Mouse (Mus musculus) limb, embryonic 11.5 days (tissue): ENCODE results near the gene Med31. TPM values are rescaled to one million over a fixed set of nuclear protein-coding genes. Genes with fewer than 3 reads are reported as not detected.

ENCODE experiments used
- ATAC-seq: fragments of 200-750 bp; cut with Nextera tagmentation; 2 replicates; pipeline ENCODE4 v1.8.0; 2017; ENCODE audit warnings: low read depth; ENCODE audit not compliant: insufficient number of reproducible peaks, low FRiP score, low TSS enrichment
- DNase-seq: peaks from one replicate; pipeline ENCODE4 v3.0.0-alpha.2; 2015; ENCODE audit warnings: low spot score
- H3K27ac ChIP-seq: fragments of 300-500 bp; sonication (generic); replicated peaks from 2 replicates; pipeline ENCODE4 v1.5.1; 2014; ENCODE audit warnings: low read depth, mild to moderate bottlenecking, low read length
- H3K27me3 ChIP-seq: fragments of 300-500 bp; sonication (generic); 2 replicates; pipeline ENCODE4 v1.6.1; 2014; ENCODE audit warnings: mild to moderate bottlenecking, low read length, mixed read lengths; ENCODE audit not compliant: control insufficient read depth, insufficient read depth
- H3K36me3 ChIP-seq: fragments of 300-500 bp; sonication (generic); 2 replicates; pipeline ENCODE4 v1.6.1; 2014; ENCODE audit warnings: mild to moderate bottlenecking, low read length, moderate library complexity, mixed read lengths; ENCODE audit not compliant: control insufficient read depth, insufficient read depth
- H3K4me1 ChIP-seq: fragments of 300-500 bp; sonication (generic); 2 replicates; pipeline ENCODE4 v1.6.1; 2014; ENCODE audit warnings: low read length, mixed read lengths; ENCODE audit not compliant: control insufficient read depth, insufficient read depth
- H3K4me2 ChIP-seq: fragments of 300-500 bp; sonication (generic); 2 replicates; pipeline ENCODE4 v1.6.1; 2014; ENCODE audit warnings: low read depth, mild to moderate bottlenecking, moderate library complexity; ENCODE audit not compliant: severe bottlenecking
- H3K4me3 ChIP-seq: fragments of 300-500 bp; sonication (generic); 2 replicates; pipeline ENCODE4 v1.5.1; 2014; ENCODE audit warnings: low read depth, low read length
- H3K9ac ChIP-seq: fragments of 300-500 bp; sonication (generic); 2 replicates; pipeline ENCODE4 v1.6.1; 2014; ENCODE audit warnings: mild to moderate bottlenecking, low read length
- H3K9me3 ChIP-seq: fragments of 300-500 bp; sonication (generic); 2 replicates; pipeline ENCODE4 v1.6.1; 2016; ENCODE audit warnings: low read length; ENCODE audit not compliant: control insufficient read depth
- WGBS: fragments of 180-500 bp; shearing (Covaris S2); extraction: QIAGEN DNeasy Blood & Tissue Kit; methylation state at CpG from one replicate; pipeline ENCODE4 v1.1.7; 2014; 5-methylcytosine and 5-hydroxymethylcytosine counted together
- polyA plus RNA-seq: library from polyadenylated mRNA; unstranded; fragments of >200 nt; fragmentation: Nextera tagmentation; extraction: Ambion mirVana; gene quantifications from 2 replicates; pipeline ENCODE4 v1.2.1, GENCODE M21; 2014

The Med31 gene
- polyA plus RNA-seq, 1 experiment from 2014 or later = 46.3 TPM

GRCm38 (mm10) chr11:72163198-72163597, 52.2 kb downstream of the Med31 start:
- Histone ChIP-seq H3K36me3 (peaks cover 6% of the 10 kb centered on the region; the same call in 1 of the 2 replicates), H3K9ac (no peak overlapping the region), H3K27me3 (no peaks in the 10 kb centered on the region), H3K9me3 (no peaks in the 10 kb centered on the region), H3K27ac (no peak overlapping the region), H3K4me1 (no peaks in the 10 kb centered on the region), H3K4me2 (no peak overlapping the region), H3K4me3 (no peak overlapping the region)
- DNase-seq (no peak), ATAC-seq (no peak)
- 91% methylated on average over 2 of the region's 2 CpGs for WGBS

Other genes starting within 250 kb of the Med31 start
- gene Aipl1, start 178.1 kb downstream of the Med31 start, polyA plus RNA-seq = 0.19 and 0.34 TPM in 2 replicates
- gene Pimreg, start 173.6 kb downstream of the Med31 start, polyA plus RNA-seq = 165 TPM in 2 replicates
- 0.24 TPM in 1 of 2 replicates, not detected in the other for gene Pitpnm3, start 79.8 kb downstream of the Med31 start, polyA plus RNA-seq
- 0.09 and 0.23 TPM in 2 replicates for gene Gm43951, start 8.8 kb downstream of the Med31 start, polyA plus RNA-seq
- gene 4933427D14Rik, start 8.1 kb downstream of the Med31 start, polyA plus RNA-seq = 9.9 and 11.0 TPM in 2 replicates
- gene Txndc17, start 8.0 kb downstream of the Med31 start, polyA plus RNA-seq = 184 and 188 TPM in 2 replicates
- gene Slc13a5, start 51.6 kb upstream of the Med31 start, polyA plus RNA-seq = 0.11 TPM in 1 of 2 replicates, not detected in the other
- gene Xaf1, start 86.0 kb upstream of the Med31 start, polyA plus RNA-seq = 1.9 and 2.5 TPM in 2 replicates
- gene Fbxo39, start 98.9 kb upstream of the Med31 start, polyA plus RNA-seq = not detected in 2 replicates
- gene Tekt1, start 146.8 kb upstream of the Med31 start, polyA plus RNA-seq = 4.8 and 6.3 TPM in 2 replicates
- gene Smtnl2, start 196.1 kb upstream of the Med31 start, polyA plus RNA-seq = 12.2 and 13.2 TPM in 2 replicates
- not detected in 2 replicates for gene Ggt6, start 219.9 kb upstream of the Med31 start, polyA plus RNA-seq
- 175 and 192 TPM in 2 replicates for gene Mybbp1a, start 225.8 kb upstream of the Med31 start, polyA plus RNA-seq